Mouse (Mus musculus) stomach, postnatal 0 days (tissue): ENCODE measurements around the gene 7530416G11Rik. TPM values are rescaled to one million over a fixed set of nuclear protein-coding genes. Genes with fewer than 3 reads are reported as not detected.

Source experiments
- ATAC-seq: fragments of 200-750 bp; cut with Nextera tagmentation; 2 replicates; pipeline ENCODE4 v1.8.0; 2017; ENCODE audit not compliant: low FRiP score, low TSS enrichment
- DNase-seq: peaks from one replicate; pipeline ENCODE4 v3.0.0-alpha.2; 2016; ENCODE audit warnings: low spot score
- H3K27ac ChIP-seq: fragments of 300-500 bp; sonication (generic); replicated peaks from 2 replicates; pipeline ENCODE4 v1.5.1; 2014; ENCODE audit warnings: mild to moderate bottlenecking, control low read depth
- H3K27me3 ChIP-seq: fragments of 300-500 bp; sonication (generic); 2 replicates; pipeline ENCODE4 v1.6.1; 2014; ENCODE audit warnings: low read length; ENCODE audit not compliant: control insufficient read depth, insufficient read depth
- H3K36me3 ChIP-seq: fragments of 300-500 bp; sonication (generic); 2 replicates; pipeline ENCODE4 v1.6.1; 2014; ENCODE audit warnings: low read length, mixed read lengths; ENCODE audit not compliant: control insufficient read depth, insufficient read depth
- H3K4me1 ChIP-seq: fragments of 300-500 bp; sonication (generic); replicated peaks from 2 replicates; pipeline ENCODE4 v1.6.1; 2014; ENCODE audit warnings: antibody characterized with exemption; ENCODE audit not compliant: control insufficient read depth, insufficient read depth
- H3K4me2 ChIP-seq: fragments of 300-500 bp; sonication (generic); replicated peaks from 2 replicates; pipeline ENCODE4 v1.6.1; 2014; ENCODE audit warnings: low read depth, mild to moderate bottlenecking, control low read depth, moderate library complexity
- H3K4me3 ChIP-seq: fragments of 300-500 bp; sonication (generic); 2 replicates; pipeline ENCODE4 v1.5.1; 2014; ENCODE audit warnings: low read depth, low read length, control low read depth
- H3K9ac ChIP-seq: fragments of 300-500 bp; sonication (generic); 2 replicates; pipeline ENCODE4 v1.6.1; 2014; ENCODE audit warnings: mild to moderate bottlenecking, low read length, control low read depth, mixed read lengths
- H3K9me3 ChIP-seq: fragments of 300-500 bp; sonication (generic); 2 replicates; pipeline ENCODE4 v1.6.1; 2016; ENCODE audit warnings: low read length; ENCODE audit not compliant: control insufficient read depth
- CTCF ChIP-seq: IDR thresholded peaks from 2 replicates; pipeline ENCODE4 v1.5.1; 2016; ENCODE audit warnings: antibody characterized with exemption, low read depth, mild to moderate bottlenecking, moderate library complexity
- EP300 ChIP-seq: optimal IDR thresholded peaks from 2 replicates; pipeline ENCODE3; 2016; ENCODE audit warnings: antibody characterized with exemption
- WGBS: fragments of 180-500 bp; shearing (Covaris S2); extraction: QIAGEN DNeasy Blood & Tissue Kit; methylation state at CpG from one replicate; pipeline ENCODE4 v1.1.7; 2014; 5-methylcytosine and 5-hydroxymethylcytosine counted together
- polyA plus RNA-seq: library from polyadenylated mRNA; unstranded; fragments of >200 nt; fragmentation: Nextera tagmentation; extraction: Ambion mirVana; gene quantifications from 2 replicates; pipeline ENCODE4 v1.2.1, GENCODE M21; 2015

7530416G11Rik gene
- polyA plus RNA-seq, 1 experiment from 2014 or later = not detected

DNA sequence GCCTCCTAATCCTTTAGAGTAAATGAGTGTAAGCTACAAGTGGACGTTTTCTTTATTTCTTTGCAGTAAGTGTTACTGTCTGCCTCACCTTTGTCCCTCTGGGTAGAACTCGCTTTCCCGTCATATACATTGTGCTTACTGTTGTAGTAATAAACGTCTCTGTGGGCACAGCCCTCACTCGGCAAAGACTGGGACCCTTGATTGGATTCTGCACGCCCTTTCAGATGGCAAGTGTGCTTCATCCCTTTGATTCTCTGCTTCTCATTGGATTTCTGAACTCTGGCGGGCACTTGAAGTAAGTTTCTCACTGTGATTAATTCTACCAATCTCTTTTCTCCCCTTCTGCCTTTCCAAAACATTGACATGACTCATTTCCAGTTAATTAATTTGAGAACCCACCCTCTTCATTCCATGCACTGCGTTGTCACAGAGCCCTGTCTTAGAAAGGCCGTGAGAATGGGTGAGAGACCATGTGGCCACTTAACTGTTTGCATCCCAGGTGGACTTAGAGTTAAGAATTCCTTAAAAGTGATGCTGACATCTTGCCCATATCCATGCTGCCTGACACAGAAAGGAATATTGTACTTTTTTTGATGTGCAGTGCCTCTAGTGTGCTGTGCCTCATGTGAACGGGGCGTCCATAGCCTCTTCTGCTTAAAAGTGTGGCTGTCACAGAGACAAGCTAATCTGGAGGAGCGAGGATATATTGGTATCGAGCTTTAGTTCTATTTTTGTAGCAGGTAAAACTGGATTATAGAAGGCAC is 39.8 kb downstream of the 7530416G11Rik start:
- H3K9me3 ChIP-seq = no peaks in the 10 kb centered on the region
- 81% methylated on average over 13 of the region's 13 CpGs for whole genome bisulfite sequencing
- no peak overlapping the region for H3K4me3 ChIP-seq
- H3K27me3 ChIP-seq = no peaks in the 10 kb centered on the region
- H3K27ac ChIP-seq = no peak overlapping the region
- H3K36me3 ChIP-seq = peaks cover 18% of the 10 kb centered on the region
- H3K4me1 ChIP-seq = no peaks in the 10 kb centered on the region
- ATAC-seq (no peak), DNase-seq (no peak)
- TF ChIP-seq CTCF (no peak), EP300 (no peak)
- H3K9ac ChIP-seq = no peak overlapping the region
- H3K4me2 ChIP-seq = no peak overlapping the region

DNA sequence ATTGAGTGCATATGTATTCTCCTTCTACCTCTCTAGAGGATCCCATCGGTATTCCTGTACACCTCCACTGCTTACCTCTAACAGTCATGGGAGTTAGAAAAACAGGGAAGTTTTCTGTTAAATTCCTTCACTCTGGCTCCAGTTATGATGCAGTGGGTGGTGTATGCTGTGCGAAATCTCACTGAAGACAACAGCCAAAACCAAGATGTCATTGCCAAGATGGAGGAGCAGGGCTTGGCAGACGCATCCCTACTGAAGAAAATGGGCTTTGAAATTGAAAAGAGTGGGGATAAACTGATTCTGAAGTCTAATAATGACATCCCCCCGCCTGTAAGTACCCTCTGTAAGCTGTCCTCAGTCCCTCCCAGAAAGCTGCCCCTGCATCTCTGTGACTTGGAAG is 40.9 kb downstream of the 7530416G11Rik start:
- peaks cover 15% of the 10 kb centered on the region for H3K36me3 ChIP-seq
- no peak overlapping the region for H3K4me3 ChIP-seq
- ATAC-seq (no peak), DNase-seq (no peak)
- H3K9ac ChIP-seq = no peak overlapping the region
- TF ChIP-seq EP300 = no peak
- no peak for TF ChIP-seq CTCF
- WGBS = 76% methylated on average over 4 of the region's 4 CpGs
- H3K27ac ChIP-seq = no peak overlapping the region
- no peaks in the 10 kb centered on the region for H3K27me3 ChIP-seq
- no peaks in the 10 kb centered on the region for H3K9me3 ChIP-seq
- H3K4me1 ChIP-seq = no peaks in the 10 kb centered on the region
- no peak overlapping the region for H3K4me2 ChIP-seq

DNA sequence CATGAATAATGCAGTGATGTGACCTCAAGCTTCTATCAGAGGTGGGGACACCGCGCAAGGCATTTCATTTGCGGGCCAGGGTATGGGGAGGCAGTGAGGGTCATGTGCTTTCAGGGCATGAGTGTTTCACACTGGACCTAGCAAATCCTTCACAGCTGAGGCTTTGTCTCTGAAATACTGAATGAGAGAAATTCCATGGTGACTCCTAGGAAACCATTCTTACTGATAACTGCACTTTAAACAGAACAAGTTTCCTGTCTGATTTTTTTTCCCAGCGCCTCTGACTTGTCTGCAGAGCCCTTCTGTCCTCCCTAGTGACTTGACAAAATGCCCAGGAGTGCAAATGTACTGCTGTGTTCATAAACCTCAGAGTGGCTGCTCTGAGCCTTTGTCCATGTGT is 41.5 kb downstream of the 7530416G11Rik start:
- Histone ChIP-seq H3K4me2 (no peak overlapping the region), H3K36me3 (peaks cover 13% of the 10 kb centered on the region), H3K4me1 (no peaks in the 10 kb centered on the region), H3K9ac (no peak overlapping the region), H3K27ac (no peak overlapping the region), H3K4me3 (no peak overlapping the region), H3K9me3 (no peaks in the 10 kb centered on the region), H3K27me3 (no peaks in the 10 kb centered on the region)
- 77% methylated on average over 4 of the region's 4 CpGs for WGBS
- no peak for ATAC-seq
- DNase-seq = no peak
- TF ChIP-seq EP300 = no peak
- no peak for TF ChIP-seq CTCF

DNA sequence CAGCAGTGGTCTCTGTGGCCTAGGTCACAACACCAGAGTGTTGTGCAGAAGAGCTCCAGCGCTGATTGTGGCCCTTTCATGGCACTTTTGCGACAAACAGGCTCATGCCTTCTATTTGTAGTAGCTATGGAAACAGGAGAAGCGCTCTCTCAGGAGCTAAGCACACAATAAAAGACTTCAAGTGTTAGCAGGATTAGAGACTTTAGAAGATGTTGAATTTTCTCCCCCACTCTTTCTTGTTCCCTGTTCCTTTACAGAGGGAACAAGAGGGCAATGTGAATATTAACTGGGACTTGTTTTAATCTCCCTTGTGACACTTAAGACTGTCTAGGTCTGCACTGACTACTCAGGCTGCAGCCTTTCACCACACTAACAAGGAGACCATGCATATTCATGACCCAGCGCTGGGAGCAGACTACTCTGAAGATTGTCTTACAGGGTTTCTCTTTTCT is 44.4 kb downstream of the 7530416G11Rik start:
- 45% methylated on average over 4 of the region's 4 CpGs for WGBS
- Histone ChIP-seq H3K27me3 (no peaks in the 10 kb centered on the region), H3K9me3 (no peaks in the 10 kb centered on the region), H3K27ac (no peak overlapping the region), H3K9ac (no peak overlapping the region), H3K36me3 (peaks cover 9% of the 10 kb centered on the region; the same call in 1 of the 2 replicates), H3K4me3 (no peak overlapping the region), H3K4me1 (no peaks in the 10 kb centered on the region), H3K4me2 (no peak overlapping the region)
- no peak for DNase-seq
- no peak for TF ChIP-seq CTCF
- TF ChIP-seq EP300 = no peak
- no peak for ATAC-seq

DNA sequence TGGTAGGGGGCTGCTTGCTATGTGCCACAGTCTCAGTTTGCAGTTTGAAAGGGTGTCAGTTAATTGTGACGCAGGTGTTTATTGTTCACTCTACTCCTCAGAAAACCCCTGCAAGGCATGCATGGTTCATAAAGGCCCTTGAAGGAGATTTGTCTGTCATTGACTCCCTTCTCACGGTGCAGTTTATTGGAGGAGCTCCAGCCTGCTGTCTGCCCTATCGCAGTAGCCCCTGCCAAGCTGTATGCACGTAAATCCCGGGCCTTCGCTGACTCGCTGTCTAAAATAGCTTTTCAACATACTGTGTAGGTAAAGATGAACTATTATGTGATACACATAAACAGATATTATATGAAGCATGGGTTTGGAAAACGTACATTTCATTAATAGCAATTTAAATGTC is 45.2 kb downstream of the 7530416G11Rik start:
- WGBS = 55% methylated on average over 8 of the region's 8 CpGs
- no peaks in the 10 kb centered on the region for H3K9me3 ChIP-seq
- no peak overlapping the region for H3K27ac ChIP-seq
- DNase-seq = no peak
- H3K4me3 ChIP-seq = no peak overlapping the region
- no peak overlapping the region for H3K4me2 ChIP-seq
- no peak overlapping the region for H3K9ac ChIP-seq
- H3K27me3 ChIP-seq = no peaks in the 10 kb centered on the region
- no peak for TF ChIP-seq EP300
- no peak for TF ChIP-seq CTCF
- no peak for ATAC-seq
- H3K4me1 ChIP-seq = no peaks in the 10 kb centered on the region
- peaks cover 2% of the 10 kb centered on the region; the same call in 1 of the 2 replicates for H3K36me3 ChIP-seq

DNA sequence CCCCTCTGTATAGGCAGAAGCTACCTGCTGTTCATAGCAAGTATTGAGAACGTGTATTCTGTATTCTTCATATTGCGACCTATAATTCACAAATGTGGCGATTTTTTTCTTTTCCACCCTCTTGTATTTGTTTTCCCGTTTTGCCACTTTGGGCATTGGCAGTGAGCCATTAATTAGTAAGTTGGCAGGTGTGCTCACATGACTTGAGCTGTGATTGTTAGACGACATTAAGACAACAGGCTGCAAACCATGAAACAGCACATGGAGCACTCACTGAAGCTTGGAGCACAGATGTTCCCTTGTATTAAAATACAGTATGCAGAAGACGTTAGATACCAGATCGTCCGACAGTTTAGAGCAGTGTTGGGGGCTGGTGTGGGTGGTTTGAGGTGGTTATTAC is 46.1 kb downstream of the 7530416G11Rik start:
- H3K27me3 ChIP-seq = no peaks in the 10 kb centered on the region
- no peaks in the 10 kb centered on the region for H3K4me1 ChIP-seq
- WGBS = 68% methylated on average over 8 of the region's 8 CpGs
- no peaks in the 10 kb centered on the region for H3K9me3 ChIP-seq
- H3K36me3 ChIP-seq = 0 out of 2 replicates have a peak, but pooled peaks cover 2% of the 10 kb centered on the region
- no peak overlapping the region for H3K27ac ChIP-seq
- ATAC-seq (no peak), DNase-seq (no peak)
- H3K9ac ChIP-seq = no peak overlapping the region
- TF ChIP-seq CTCF (no peak), EP300 (no peak)
- H3K4me2 ChIP-seq = no peak overlapping the region
- no peak overlapping the region for H3K4me3 ChIP-seq
